Mouse (Mus musculus) neural tube, embryonic 15.5 days (tissue): Measurements from ENCODE around the gene Tcam1. TPM values are rescaled to one million over a fixed set of nuclear protein-coding genes. Genes with fewer than 3 reads are reported as not detected.

Experiments
- ATAC-seq: fragments of 200-750 bp; cut with Nextera tagmentation; 2 replicates; pipeline ENCODE4 v1.8.0; 2017; ENCODE audit warnings: mild to moderate bottlenecking, moderate TSS enrichment, moderate library complexity; ENCODE audit not compliant: low FRiP score
- H3K27ac ChIP-seq: fragments of 300-500 bp; sonication (generic); replicated peaks from 2 replicates; pipeline ENCODE4 v1.5.1; 2015; ENCODE audit warnings: mild to moderate bottlenecking, inconsistent platforms
- H3K27me3 ChIP-seq: fragments of 300-500 bp; sonication (generic); replicated peaks from 2 replicates; pipeline ENCODE4 v1.6.1; 2015; ENCODE audit warnings: inconsistent platforms
- H3K36me3 ChIP-seq: fragments of 300-500 bp; sonication (generic); 2 replicates; pipeline ENCODE4 v1.6.1; 2015; ENCODE audit warnings: inconsistent platforms
- H3K4me1 ChIP-seq: fragments of 300-500 bp; sonication (generic); 2 replicates; pipeline ENCODE4 v1.6.1; 2015; ENCODE audit warnings: inconsistent platforms
- H3K4me2 ChIP-seq: fragments of 300-500 bp; sonication (generic); 2 replicates; pipeline ENCODE4 v1.6.1; 2015; ENCODE audit warnings: inconsistent platforms, mild to moderate bottlenecking, moderate library complexity
- H3K4me3 ChIP-seq: fragments of 300-500 bp; sonication (generic); replicated peaks from 2 replicates; pipeline ENCODE4 v1.5.1; 2015; ENCODE audit warnings: mild to moderate bottlenecking, inconsistent platforms
- H3K9ac ChIP-seq: fragments of 300-500 bp; sonication (generic); replicated peaks from 2 replicates; pipeline ENCODE4 v1.6.1; 2015; ENCODE audit warnings: mild to moderate bottlenecking, inconsistent platforms
- H3K9me3 ChIP-seq: fragments of 300-500 bp; sonication (generic); replicated peaks from 2 replicates; pipeline ENCODE4 v1.6.1; 2016; ENCODE audit warnings: inconsistent platforms
- WGBS: fragments of 180-500 bp; shearing (Covaris S2); methylation state at CpG from one replicate; pipeline ENCODE4 v1.1.7; 2015; ENCODE audit warnings: mixed read lengths; 5-methylcytosine and 5-hydroxymethylcytosine counted together
- polyA plus RNA-seq: library from polyadenylated mRNA; unstranded; fragments of >200 nt; fragmentation: Nextera tagmentation; extraction: Ambion mirVana; gene quantifications from 2 replicates; pipeline ENCODE4 v1.2.1, GENCODE M21; 2015

Gene Tcam1
- polyA plus RNA-seq, 1 experiment from 2014 or later, result 0.15 TPM

GRCm38 (mm10) chr11:106325566-106326206 lies 49.2 kb downstream of the Tcam1 start:
- H3K4me1 ChIP-seq, result no peaks in the 10 kb centered on the region
- H3K36me3 ChIP-seq, result no peaks in the 10 kb centered on the region
- H3K9ac ChIP-seq, result no peak overlapping the region
- no peaks in the 10 kb centered on the region for H3K27me3 ChIP-seq
- H3K4me3 ChIP-seq, result no peak overlapping the region
- WGBS, result 76% methylated on average over 8 of the region's 8 CpGs
- no peak for ATAC-seq
- H3K9me3 ChIP-seq, result no peaks in the 10 kb centered on the region
- no peak overlapping the region for H3K4me2 ChIP-seq
- H3K27ac ChIP-seq, result no peak overlapping the region

- WGBS, result 86% methylated on average over 8 of the region's 8 CpGs
- no peak overlapping the region for H3K4me3 ChIP-seq
- H3K9ac ChIP-seq, result no peak overlapping the region
- H3K4me1 ChIP-seq, result no peaks in the 10 kb centered on the region
- no peaks in the 10 kb centered on the region for H3K9me3 ChIP-seq
- no peak for ATAC-seq
- no peaks in the 10 kb centered on the region for H3K36me3 ChIP-seq
- no peak overlapping the region for H3K4me2 ChIP-seq
- no peaks in the 10 kb centered on the region for H3K27me3 ChIP-seq
- no peak overlapping the region for H3K27ac ChIP-seq
Measured at GRCm38 (mm10) chr11:106326475-106326874, 50.0 kb downstream of the Tcam1 start.

- Histone ChIP-seq H3K9me3 (no peaks in the 10 kb centered on the region), H3K4me1 (no peaks in the 10 kb centered on the region), H3K4me3 (no peak overlapping the region), H3K27me3 (no peaks in the 10 kb centered on the region), H3K4me2 (no peak overlapping the region), H3K27ac (no peak overlapping the region), H3K9ac (no peak overlapping the region), H3K36me3 (no peaks in the 10 kb centered on the region)
- ATAC-seq, result no peak
- 76% methylated on average over 4 of the region's 5 CpGs for WGBS
Measured at GRCm38 (mm10) chr11:106328521-106328920, 52.0 kb downstream of the Tcam1 start.

DNA sequence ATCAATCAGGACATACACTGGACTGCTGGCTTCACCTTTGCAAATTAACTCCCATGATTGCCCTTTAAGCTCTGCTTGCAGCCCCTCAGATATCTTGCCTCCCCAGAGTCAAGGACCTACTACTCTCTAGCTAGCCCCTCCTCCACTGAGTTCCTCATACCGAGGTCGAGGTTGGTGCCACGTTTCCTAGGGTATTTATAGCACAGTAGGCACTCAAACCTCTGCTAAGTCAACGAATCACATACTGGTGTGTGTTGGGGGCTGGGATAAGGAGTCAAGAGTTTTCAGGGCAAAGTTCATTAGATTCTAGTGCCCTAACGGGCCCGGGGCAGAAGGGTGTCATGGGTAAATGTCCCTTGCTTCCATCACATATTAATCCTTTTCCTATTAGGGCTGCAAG lies 52.7 kb downstream of the Tcam1 start:
- WGBS, result 74% methylated on average over 6 of the region's 6 CpGs
- Histone ChIP-seq H3K9ac (no peak overlapping the region), H3K4me2 (no peak overlapping the region), H3K4me3 (no peak overlapping the region), H3K36me3 (no peaks in the 10 kb centered on the region), H3K27me3 (no peaks in the 10 kb centered on the region), H3K9me3 (no peaks in the 10 kb centered on the region), H3K27ac (no peak overlapping the region), H3K4me1 (no peaks in the 10 kb centered on the region)
- no peak for ATAC-seq

DNA sequence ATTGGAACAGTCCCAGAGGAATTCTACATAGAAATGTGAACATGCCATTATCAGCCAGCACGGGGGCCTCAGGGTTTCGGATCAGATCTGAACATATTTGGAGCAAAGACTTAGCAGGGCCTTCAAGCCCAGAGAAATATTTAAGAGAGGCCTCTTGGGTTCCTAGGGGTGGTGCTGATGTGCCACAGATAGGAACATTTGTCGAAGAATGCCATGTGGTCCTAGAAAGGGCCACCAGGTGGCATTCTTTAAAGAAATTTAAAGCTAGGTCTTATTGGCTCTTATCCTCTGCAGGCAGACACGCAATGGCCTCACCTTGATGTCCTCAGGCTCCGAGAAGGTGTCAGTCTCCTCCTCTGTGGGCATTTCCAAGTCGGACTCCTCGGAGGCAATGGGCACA lies 53.2 kb downstream of the Tcam1 start:
- 75% methylated on average over 7 of the region's 7 CpGs for WGBS
- Histone ChIP-seq H3K4me3 (no peak overlapping the region), H3K4me1 (no peaks in the 10 kb centered on the region), H3K9ac (no peak overlapping the region), H3K36me3 (no peaks in the 10 kb centered on the region), H3K4me2 (no peak overlapping the region), H3K27ac (no peak overlapping the region), H3K9me3 (no peaks in the 10 kb centered on the region), H3K27me3 (no peaks in the 10 kb centered on the region)
- ATAC-seq, result no peak

DNA sequence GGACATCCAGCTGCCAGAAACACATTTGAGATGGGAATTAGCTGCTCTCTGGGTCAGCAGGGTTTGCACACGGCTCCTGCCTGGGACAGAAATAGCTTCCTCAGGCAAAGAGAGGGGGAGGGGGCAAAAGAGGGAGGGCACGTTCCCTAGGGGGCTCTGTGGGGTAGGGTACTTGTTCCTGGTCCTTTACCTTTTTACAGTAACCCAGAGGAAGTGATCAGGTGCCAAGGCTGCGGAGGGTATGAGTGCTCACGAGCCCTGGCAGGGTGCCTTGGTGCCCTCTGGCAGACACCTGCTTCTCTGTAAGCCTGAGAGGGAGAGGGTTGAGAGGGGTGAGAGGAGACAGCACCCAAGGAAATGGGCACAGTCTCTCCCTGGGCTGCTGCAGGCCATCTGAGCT lies 56.0 kb downstream of the Tcam1 start:
- Histone ChIP-seq H3K27ac (no peak overlapping the region), H3K9me3 (no peaks in the 10 kb centered on the region), H3K9ac (no peak overlapping the region), H3K4me2 (no peak overlapping the region), H3K27me3 (no peaks in the 10 kb centered on the region), H3K36me3 (no peaks in the 10 kb centered on the region), H3K4me3 (no peak overlapping the region), H3K4me1 (no peaks in the 10 kb centered on the region)
- ATAC-seq, result no peak
- 41% methylated on average over 4 of the region's 4 CpGs for WGBS

DNA sequence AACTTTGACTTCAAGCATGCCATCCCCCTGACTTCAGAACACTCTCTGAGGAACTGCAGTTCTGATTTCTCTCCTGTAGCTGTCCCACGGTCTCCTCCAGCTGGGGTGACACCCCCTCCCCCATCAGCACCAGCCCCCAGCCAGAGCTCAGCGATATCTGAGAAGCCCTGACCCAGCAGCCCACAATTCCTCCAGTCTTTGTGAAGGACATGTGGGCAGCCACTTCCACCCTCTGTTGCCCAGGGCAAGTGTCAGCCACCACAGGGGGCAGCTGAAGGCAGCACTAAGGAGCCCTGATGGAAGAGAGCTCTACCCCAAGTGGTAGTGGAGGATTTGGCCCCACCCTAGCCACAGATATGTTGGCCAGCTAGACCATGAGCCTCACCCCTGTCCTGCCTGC lies 57.6 kb downstream of the Tcam1 start:
- WGBS, result 27% methylated on average over 2 of the region's 2 CpGs
- ATAC-seq, result no peak

DNA sequence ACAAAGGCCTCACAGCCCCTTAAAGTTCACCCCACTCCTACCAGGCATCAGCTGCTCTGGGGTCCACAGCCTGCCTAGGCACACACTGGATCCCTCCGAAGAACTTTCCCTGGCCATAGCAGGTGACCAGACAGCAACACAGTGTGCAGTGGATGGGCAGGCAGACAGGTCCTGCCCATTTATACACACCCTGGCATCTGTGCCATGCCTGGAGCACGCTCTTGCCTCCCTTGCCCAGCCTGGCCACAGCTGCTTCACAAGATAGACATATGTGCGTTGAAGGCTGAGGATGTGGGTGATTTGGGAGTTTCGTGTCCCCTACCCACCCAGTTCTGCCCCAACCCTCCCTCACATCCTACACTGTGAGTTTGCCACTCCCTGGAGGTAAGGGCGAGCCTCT lies 61.6 kb downstream of the Tcam1 start:
- Histone ChIP-seq H3K4me3 (no peak overlapping the region), H3K27ac (no peak overlapping the region), H3K9ac (no peak overlapping the region), H3K4me1 (no peaks in the 10 kb centered on the region), H3K4me2 (no peak overlapping the region), H3K9me3 (no peaks in the 10 kb centered on the region), H3K27me3 (no peaks in the 10 kb centered on the region), H3K36me3 (no peaks in the 10 kb centered on the region)
- WGBS, result 83% methylated on average over 5 of the region's 5 CpGs
- ATAC-seq, result no peak

More for the DNA sequence above, 57.6 kb downstream of the Tcam1 start:
- no peak overlapping the region for H3K9ac ChIP-seq
- no peaks in the 10 kb centered on the region for H3K27me3 ChIP-seq
- no peak overlapping the region for H3K4me2 ChIP-seq
- H3K4me3 ChIP-seq, result no peak overlapping the region
- no peaks in the 10 kb centered on the region for H3K4me1 ChIP-seq
- H3K27ac ChIP-seq, result no peak overlapping the region
- H3K9me3 ChIP-seq, result no peaks in the 10 kb centered on the region
- H3K36me3 ChIP-seq, result no peaks in the 10 kb centered on the region

Other genes starting within 250 kb of the Tcam1 start
- 131 and 143 TPM in 2 replicates for gene Dcaf7, start 239.8 kb upstream of the Tcam1 start, polyA plus RNA-seq
- 8.0 and 9.5 TPM in 2 replicates for gene Taco1, start 210.6 kb upstream of the Tcam1 start, polyA plus RNA-seq
- gene Map3k3, start 192.1 kb upstream of the Tcam1 start, polyA plus RNA-seq, result 13.1 and 15.9 TPM in 2 replicates
- not detected in 2 replicates for gene Gm10840, start 115.8 kb upstream of the Tcam1 start, polyA plus RNA-seq
- gene Limd2, start 115.8 kb upstream of the Tcam1 start, polyA plus RNA-seq, result 148 and 172 TPM in 2 replicates
- 29.2 and 30.7 TPM in 2 replicates for gene Strada, start 74.5 kb upstream of the Tcam1 start, polyA plus RNA-seq
- gene Ccdc47, start 60.3 kb upstream of the Tcam1 start, polyA plus RNA-seq, result 96.2 and 98.3 TPM in 2 replicates
- 75.0 and 77.6 TPM in 2 replicates for gene Ddx42, start 59.7 kb upstream of the Tcam1 start, polyA plus RNA-seq
- 31.1 and 40.6 TPM in 2 replicates for gene Ftsj3, start 20.6 kb upstream of the Tcam1 start, polyA plus RNA-seq
- 328 and 329 TPM in 2 replicates for gene Psmc5, start 20.5 kb upstream of the Tcam1 start, polyA plus RNA-seq
- gene Smarcd2, start 3.7 kb upstream of the Tcam1 start, polyA plus RNA-seq, result 14.2 and 29.1 TPM in 2 replicates
- not detected in 2 replicates for gene Gh, start 25.2 kb downstream of the Tcam1 start, polyA plus RNA-seq
- 0.92 and 3.9 TPM in 2 replicates for gene Cd79b, start 38.1 kb downstream of the Tcam1 start, polyA plus RNA-seq
- gene Scn4a, start 76.6 kb downstream of the Tcam1 start, polyA plus RNA-seq, result 0.08 and 0.18 TPM in 2 replicates
- 0.23 and 0.41 TPM in 2 replicates for gene Prr29, start 88.8 kb downstream of the Tcam1 start, polyA plus RNA-seq
- 14.8 and 27.6 TPM in 2 replicates for gene Icam2, start 111.4 kb downstream of the Tcam1 start, polyA plus RNA-seq
- gene Ern1, start 211.2 kb downstream of the Tcam1 start, polyA plus RNA-seq, result 4.1 and 6.5 TPM in 2 replicates